Mouse (Mus musculus) layer of hippocampus, postnatal 14 days (tissue): ENCODE results near the gene Spon2. TPM values are rescaled to one million over a fixed set of nuclear protein-coding genes. Genes with fewer than 3 reads are reported as not detected.
A peak's percentile ranks its signal among the peaks of the same experiment; 100 is the strongest.

Experiments used
- DNase-seq, 2 experiments: peaks; one replicate each; pipeline ENCODE4 v3.0.0; 2021 to 2022; ENCODE audit warnings: low spot score in 2 of 2, mixed read lengths in 1 of 2
- long read RNA-seq, 2 experiments: library from polyadenylated mRNA; stranded (forward); transcript quantifications; one replicate each; pipeline ENCODE4 v2.0.0; 2021
- total RNA-seq, 2 experiments: library from RNA; stranded (reverse); gene quantifications; 2 replicates each; pipeline ENCODE4 v1.2.3; 2021

Gene Spon2
- under 1 TPM; 0.21 to 0.30 TPM for total RNA-seq
- long read RNA-seq, experiment 1, partial matches to known transcripts, result 0 of 1 reads
- long read RNA-seq, experiment 1, other reads (novel, unspliced or antisense), result 1 of 1 reads
- long read RNA-seq, experiment 2, result 0 reads

DNA sequence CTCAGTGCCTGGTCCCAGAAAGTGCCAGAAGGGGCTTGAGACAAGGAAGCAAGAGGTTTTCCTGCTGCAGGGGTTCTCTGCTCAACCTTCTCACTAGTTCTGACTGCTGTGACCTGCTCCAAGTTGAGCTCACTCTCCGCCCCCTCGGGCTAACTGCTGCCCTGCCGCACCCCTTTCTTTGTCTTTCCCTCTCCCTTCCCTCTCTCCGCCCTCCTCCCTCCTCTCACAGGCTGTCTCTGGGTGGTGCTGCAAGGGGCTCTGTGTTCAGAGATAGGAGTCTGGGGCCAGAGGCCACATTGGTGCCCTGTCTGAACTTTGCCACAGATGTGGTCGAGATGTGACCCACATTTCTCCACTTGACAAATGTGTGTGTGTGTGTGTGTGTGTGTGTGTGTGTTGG, at the start of gene Spon2:
TSS of gene Spon2 (minus strand) at position 375 of the 400 bp plus-strand sequence.
- no peak for DNase-seq

DNA sequence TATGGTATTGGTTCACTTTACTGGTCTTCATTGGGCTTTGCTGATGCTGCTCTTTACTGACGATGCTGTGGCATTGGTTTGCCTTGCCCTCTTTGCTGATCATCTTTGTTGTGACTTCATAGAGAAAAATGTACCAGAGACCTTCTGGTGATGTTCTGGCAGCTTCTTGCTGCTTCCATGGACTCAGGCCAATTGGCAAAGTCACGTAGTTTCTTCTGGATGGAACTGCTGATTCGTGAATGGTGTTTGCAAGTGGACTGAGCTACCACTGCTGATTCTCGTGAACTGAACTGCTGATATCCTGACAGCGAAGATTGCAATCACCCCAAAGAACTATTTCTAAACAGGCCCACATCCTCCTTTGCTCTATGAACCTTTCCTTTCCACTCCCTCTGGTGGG, 36.2 kb upstream of the Spon2 start:
- no peak for DNase-seq

DNA sequence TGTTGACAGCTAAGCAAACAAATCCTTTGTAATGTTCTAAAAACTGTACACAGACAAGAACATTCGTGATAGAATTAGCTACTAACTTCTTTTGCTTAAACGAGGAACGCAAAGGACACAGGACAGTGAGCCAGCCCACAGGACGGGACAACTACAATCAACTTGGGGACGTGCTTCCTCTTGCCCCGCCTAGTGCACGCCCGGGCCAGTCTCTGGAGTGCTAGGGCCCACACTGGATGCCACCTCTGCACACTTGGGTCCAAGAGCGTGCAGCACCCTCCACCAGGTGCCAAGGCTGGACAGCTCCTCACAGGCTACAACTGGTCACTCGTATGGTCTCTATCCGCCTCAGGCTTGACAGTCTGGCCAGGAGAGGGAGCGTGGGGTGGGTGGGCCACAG, 29.9 kb upstream of the Spon2 start:
- DNase-seq, result no peak

DNA sequence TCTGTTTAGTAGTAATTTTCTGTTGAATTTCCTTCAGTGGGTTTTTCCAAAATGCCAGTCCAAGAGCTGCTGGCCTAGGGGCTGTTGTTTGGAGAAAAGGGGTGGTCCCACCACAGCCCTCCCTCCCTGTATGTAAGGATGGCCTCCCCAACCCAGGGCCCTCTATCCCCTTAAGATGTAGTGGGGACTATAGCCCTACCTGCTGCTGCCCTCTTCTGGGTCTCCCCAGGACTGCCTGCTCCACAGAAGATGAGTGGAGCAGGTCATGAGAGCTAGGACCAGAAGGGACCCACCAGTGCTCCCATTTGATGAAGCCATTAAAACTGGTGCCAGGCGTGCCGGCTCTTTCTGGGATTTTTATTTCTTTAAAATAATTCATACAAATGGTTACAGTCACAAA, 29.1 kb upstream of the Spon2 start:
- DNase-seq, result no peak

DNA sequence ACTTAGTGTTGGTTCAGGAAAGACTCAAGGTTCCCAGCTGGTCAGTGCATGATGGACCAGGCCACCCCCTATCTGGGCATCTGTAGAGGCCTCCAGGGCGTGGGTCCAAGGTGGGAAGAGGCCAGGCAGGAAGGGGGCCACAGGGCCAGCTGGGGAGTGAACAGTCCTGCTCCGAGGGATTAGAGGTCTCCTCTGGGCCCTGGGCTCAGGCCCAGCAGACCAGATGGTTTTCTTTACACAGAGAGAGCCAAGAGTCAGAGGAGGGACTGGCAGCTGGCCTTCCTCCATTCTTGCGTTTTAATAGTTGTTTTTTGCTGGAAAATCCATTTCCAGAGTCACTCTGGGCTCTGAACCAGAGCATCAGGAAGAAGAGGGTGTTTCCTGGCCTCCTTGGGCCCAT, 27.4 kb upstream of the Spon2 start:
- peak; percentile 52 to 72 for DNase-seq

DNA sequence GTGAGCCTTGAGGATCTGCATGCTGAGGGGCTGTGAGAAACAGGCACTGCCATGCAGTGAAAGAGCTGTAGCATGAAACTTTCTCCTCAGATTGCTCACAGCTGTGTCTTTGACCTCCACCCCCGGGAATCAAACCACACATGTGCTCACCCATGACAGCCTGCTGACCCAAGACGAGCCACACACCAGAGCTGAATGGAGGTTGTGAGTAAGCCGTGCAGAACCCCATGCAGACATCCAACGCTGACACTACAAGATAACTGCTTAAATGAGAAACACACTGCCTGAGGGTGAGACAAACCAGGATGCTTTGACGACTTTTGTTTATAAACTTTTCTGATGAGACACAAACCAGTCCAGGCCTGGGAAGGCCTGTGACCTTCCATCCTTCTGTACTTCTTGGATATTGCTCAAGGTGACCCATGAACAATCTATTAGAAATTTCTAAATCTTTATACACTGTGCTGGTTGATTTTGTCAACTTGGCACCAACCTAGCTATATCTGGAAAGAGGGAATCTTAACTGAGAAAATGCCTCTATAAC, 26.2 kb upstream of the Spon2 start:
- DNase-seq, result no peak

DNA sequence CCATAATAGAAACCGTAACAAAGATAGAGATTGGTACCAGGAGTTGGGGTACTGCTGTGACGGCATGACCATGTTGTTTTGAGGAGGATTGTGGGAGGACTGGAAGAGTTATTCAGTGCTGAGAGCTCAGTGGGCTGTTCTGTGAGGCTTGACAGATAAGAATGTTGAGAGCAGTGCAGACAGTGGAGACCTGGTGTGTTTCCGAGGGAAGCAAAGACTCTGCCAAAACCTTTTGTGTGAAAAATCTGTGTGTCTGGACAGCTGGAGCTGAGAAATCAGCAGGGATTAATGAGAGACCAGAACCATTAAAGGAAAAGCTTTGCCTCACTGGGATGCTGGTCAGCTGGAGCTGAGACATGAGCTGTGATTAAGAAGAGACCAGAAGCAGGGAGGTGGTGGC, 21.7 kb upstream of the Spon2 start:
- no peak for DNase-seq

DNA sequence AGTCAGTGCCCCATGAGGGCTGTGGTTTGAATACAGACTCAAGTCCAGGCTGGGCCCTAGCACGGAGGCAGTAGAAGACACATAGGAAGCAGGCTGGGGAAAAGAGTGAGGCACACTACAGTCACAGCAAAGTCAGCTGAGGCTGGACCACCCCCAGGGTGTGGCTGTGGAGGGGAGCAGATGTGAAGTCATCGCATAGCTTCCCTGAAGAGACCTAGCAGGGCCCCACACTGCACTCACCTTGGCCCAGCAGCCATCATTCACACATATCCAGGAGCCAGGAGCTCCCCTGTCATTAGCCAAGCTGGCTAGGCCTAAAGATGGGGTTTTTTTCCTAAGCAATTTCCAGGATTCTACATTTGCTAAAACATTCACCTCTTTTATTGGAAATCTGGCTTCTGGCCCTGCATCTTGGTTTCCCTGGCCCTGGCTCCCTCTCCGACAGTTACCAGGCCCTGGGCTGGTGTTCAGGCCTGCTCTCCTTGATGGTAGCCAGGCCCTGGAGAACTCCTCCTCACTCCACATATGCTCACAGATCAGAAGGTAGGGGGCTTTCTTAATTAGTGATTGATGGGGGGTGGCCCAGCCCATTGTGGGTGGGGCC, 21.0 kb upstream of the Spon2 start:
- no peak for DNase-seq

DNA sequence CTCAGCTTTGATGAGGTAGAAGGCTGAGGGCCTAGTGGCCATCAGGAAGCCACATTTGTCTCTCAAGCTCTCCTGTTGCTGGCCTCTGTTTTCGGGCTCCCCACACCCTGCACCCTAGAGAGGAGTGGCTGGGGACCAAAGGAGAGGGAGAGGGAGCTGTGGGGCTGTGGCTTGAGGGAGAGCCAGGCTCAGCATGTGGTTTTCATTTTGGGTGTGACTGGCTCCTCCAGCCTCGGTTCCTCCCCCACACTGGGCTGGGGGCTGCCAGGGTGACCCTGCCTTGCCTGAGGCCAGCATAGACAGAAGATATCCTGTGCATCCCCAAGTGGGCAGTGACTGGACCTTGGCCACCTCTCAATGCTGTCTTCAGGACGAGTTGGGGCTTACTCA, 20.0 kb upstream of the Spon2 start:
- DNase-seq, result no peak

DNA sequence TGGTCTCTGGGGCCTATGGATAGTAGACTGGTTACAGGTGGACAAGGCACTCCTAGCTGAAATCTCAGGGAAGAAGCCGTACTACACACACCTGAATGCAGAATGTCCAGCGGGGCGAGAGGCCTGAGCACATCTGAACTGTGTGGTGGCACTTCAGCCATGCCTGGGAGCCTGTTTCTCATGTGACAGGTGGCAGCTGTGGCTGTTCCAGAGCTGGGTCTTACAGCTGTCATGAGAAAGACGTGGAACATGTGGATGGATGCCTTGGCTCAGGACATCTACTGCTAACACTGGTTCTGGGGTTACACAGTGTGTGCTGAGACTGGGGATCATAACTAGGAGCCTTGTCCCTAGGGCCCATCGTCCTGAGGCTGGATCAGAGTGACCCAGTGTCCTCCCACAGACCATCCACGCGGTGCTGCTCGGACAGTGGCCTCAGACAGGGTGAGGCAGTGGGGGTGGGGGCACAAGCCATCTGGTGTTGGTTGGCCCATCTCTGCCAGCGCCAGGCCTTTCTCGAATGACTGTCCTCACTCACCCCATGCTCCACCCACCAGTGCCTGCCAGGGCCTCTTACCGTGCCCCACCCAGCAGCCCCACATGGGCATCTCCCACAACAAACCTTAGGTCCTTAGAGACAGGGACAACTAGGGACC, 19.5 kb upstream of the Spon2 start:
- DNase-seq, result no peak

DNA sequence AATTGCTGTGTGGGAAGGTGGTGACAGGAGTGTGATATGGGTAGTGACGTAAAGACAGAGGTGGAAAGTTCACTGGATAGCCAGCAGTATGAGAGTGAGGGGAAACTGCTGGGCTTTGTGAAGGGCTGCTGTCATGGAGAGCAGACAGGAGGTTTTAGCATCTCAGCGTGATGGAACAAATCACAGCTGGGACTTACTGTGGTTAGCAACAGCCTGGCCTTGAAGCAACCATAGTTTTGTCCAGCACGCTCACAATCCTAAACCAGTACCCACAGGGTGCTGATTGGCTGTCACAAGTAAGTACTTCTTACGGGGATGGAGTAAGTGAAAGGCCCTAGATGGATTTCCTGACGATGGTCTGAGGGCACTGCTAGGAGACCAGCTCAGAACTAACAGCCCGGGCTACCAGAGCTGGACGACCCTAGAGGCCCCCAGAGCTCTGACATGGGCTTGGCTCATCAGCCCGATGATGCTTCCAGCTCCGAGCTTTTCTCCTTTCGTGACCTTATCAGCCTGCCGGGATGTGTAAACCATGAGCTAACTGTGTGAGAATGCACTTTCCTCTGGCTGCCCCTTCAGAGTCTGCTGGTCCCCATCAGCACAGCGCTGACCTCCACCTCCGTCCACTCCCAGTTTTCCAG, 16.3 kb upstream of the Spon2 start:
- no peak for DNase-seq

DNA sequence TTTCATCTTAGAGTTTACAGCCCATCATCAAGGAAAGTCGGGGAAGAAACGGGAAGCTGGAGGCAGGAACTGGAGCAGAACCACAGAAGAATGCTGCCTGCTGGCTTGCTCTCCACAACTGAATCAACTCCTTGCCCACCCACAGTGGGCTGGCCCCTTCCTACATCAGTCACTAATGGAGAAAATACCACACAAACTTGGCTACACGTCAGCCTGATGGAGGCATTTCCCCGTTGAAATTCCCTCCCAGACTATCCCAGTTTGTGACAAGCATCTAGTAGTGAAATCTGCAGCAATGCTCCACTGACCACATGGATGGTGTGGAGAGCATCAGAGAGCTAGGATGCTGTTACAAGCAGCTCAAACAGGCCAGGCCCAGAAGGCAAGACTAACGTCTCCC, 14.5 kb upstream of the Spon2 start:
- no peak for DNase-seq

DNA sequence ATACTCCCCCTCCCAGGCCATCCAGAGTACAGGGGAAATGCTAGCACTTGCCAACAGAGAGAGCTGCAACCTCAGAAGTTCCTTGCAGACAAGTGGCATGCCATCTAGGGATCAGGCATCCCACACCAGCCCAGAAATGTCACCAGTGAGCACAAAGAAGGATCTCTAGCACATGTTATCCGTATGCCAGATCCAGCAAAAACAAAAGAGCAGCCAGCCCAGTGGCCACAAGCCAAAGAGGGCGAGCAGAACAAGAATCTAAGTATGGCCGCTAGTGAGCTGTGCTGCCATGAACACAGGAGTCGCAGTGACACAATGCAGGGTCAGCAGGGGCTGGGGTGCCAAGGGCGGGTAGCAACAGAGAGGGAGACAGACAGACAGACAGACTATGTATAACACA, 12.0 kb upstream of the Spon2 start:
- no peak for DNase-seq

DNA sequence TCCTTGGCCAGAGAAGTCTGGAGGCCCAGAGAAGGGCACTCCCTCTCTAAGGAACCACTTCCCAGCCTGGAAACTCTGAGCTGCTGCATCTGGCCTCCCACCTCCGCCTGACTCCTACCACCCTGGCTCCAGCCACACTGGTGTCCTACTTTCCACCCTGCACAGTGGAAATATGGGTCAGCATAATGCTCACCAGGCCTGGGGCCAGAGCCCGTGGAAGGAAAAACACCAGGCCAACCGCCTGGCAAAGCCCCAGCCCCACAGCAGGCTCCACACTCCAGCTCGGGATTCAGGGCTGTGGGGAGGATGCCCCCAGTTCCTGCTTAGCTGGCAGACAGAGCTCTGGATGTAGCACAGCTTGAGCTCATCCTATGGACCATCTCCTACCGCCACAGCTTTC, 10.2 kb upstream of the Spon2 start:
- DNase-seq, result peak in 1 of 2 experiments; percentile 57

DNA sequence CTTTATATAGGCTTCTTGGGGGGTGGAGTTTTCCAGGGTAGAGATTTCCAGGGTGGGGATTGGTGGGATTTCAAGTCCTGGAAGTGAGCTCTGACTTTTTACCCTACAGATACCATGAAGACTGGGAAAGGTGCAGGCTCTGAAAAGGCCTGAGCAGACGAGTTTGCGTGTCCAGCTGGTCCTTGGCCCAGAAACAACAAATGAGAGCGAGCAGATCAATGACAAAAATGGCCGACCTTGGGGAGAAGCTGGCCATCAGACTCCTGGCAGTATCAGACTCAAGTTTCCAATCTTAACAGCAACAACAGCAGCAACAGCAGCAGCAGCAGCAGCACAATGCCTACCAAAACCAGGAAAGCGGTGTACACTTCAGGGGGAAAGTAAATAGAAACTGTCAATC, 7.4 kb upstream of the Spon2 start:
- no peak for DNase-seq

DNA sequence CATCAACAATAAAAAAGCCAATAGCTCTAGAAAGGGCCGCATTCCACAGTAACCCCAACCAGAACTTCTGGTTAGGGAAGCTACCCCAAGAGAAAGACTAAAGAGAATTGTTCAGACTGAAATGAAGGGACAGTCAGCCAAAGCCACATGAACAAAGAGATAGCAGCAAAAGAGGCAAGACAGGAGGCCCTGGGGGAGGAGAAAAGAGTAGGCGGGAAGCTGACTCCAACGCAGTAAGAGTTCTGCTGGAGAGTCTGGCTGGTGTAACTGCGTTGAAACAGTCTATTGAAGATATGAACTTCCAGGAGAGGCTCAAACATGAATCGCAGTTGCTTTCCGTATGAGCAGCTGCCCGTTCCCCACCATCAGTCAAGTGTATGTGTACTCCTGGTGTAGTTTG, 6.2 kb upstream of the Spon2 start:
- no peak for DNase-seq

DNA sequence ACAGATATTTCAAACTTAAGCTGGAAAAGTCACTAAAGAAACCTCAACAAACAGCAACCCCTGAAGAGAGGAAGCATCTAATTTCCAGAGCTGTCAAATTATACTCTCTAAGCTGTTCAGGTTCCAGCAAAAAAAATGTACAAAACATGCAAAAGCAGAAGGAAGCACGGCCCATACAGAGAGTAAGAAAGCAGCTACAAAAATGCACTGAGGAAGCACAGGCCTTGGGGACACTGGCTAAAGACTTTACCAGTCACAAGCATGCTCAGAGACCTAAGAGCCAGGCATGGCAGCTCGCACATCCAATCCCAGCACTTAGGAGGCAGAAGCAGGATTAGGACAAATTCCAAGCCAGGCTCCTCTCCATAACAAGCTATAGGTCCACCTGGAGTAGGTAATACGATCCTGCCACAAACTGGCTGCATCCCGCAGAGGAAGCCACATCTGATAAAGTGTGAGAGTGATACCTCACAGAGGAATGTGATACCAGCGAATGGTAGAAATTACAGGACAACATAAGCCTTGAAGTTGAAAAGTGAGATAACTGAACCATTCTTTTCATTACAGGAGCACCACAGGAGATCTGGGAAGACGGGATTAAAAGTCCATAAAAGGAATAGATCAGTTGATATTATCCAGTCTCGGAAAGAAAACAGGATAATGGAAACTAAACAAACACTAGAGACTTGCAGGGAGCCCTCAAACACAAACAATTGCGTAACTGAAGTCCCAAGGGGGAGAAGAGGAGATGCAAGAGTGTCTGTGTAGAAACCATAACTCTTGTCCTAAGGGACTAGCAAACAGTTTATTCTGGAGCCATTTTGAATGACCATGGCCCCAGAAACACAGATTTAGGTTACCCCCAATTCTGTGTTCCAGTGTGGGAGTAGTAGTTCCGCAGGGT, 4.8 kb upstream of the Spon2 start:
- no peak for DNase-seq

DNA sequence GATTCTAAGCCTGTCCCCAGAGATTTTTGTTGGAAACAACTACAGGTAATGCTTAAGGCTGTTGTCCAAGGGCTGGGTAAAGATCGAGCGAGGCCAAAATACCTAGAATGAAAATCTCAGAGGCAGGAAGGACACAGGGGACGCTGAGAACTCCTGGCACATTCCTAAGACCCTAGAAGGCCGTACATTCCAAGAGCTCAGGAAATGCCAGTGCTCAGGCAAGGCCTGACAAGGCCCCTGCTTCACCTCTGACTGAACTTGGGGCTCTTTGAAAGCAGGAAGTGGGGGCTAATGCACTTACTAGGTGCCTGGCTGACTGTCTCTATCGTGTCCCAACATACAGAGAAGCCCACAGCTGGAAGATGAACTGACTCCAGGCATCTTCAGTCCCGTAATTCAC, 4.1 kb upstream of the Spon2 start:
- no peak for DNase-seq

DNA sequence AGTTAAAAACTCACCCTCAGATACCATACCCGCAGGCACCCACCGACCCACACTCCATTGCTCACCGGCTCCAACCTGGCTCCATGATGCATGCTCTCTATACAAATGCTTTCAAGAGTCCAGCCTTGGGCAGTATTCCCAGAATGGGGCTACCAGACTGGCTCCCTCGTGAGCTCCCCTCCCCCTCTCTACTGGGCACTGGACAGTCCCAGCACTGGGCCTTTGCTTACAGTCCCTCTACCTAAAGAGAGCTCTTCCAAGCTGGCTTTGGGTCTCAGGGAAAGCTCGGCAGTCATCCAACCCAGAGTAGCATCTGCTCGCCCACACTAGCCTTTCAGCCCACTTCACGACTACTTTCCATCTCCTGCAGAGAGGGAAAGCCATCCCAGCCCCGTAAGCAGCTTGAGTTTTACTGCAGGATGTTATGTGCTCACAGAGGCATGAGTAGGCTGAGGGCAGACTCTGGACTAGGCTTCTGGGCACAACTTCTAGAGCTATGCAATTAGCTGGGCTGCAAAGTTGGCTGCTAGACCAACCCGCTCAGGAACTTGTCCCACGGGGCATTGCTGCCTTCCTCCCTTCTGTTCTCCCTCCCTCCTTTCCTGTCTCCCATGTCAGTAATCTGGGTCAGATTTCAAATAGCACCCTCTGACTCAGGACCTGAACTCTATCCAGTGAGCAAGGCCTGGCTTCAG, 2.2 kb upstream of the Spon2 start:
- DNase-seq, result no peak

DNA sequence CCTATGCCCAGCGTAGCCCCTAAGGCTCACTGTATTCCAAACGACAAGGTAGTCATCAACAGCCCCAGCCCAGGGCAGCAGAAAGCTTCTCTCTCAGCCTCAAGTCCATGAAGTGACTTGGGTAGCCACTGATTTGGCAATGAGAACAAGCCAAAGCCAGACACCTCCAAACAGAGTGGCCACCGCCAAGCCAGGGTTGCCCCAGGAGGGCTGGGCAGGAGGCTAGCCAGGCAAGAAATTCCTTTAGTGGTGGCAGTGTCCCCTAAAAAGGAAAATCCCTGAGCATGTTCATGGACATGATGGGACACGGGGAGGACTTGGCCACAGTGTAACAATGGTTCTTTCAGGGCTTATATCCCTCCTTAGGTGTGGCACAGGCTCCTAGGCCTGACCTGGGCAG, 1.6 kb upstream of the Spon2 start:
- no peak for DNase-seq
